Mouse (Mus musculus) thymus, postnatal 0 days (tissue): ENCODE results near the gene Igf2bp3. TPM values are rescaled to one million over a fixed set of nuclear protein-coding genes. Genes with fewer than 3 reads are reported as not detected.
A peak's percentile ranks its signal among the peaks of the same experiment; 100 is the strongest.

Experiments used
- DNase-seq: peaks from one replicate; pipeline ENCODE4 v3.0.0-alpha.2; 2015; ENCODE audit warnings: low spot score
- polyA plus RNA-seq: library from polyadenylated mRNA; unstranded; fragments of >200 nt; fragmentation: Nextera tagmentation; extraction: Ambion mirVana; gene quantifications from 2 replicates; pipeline ENCODE4 v1.2.1, GENCODE M21; 2015

Igf2bp3 gene
- polyA plus RNA-seq, 1 experiment from 2014 or later, result 71.3 TPM

DNA sequence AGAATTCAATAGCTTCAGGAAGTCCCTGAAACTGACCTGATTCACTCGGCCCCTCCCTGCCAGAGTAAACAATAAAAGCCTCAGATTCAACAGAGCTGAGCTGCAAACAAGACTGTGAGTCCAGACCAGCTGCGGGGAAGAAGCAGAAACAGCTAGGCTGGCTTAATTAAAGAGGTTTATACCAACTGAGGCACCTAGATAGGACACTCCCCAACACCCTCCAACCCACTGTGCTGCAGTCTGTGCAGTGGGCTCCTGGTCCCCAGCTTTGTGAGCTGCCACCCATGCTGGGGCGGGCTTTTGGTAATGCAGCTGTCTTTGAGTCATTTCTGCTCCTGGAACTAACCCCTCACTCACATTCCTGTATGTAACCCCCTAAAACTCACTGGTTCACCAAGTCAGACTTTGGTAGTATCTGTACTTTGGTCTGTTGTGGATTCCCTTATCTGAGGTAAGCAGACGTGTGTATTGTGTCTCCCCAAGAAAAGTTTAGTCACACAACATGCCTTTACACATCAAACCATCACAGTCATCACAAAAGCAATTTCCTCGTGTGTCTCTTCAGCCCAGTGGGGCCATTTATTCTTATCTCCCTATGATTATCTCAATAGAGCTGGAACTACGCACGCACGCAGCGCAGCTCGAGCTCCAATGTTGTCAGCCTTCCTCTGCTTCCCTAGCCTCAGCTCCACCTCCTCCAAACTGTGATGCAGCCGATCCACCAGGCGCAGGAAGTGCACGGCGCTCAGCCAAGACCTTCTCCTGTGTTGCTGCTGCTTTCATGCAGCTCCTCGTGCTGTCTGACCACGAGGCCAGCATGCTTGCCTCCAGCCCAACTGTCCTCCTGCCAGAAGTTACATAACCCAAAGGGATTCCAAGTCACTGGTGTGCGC is 76.4 kb downstream of the Igf2bp3 start:
- no peak for DNase-seq

DNA sequence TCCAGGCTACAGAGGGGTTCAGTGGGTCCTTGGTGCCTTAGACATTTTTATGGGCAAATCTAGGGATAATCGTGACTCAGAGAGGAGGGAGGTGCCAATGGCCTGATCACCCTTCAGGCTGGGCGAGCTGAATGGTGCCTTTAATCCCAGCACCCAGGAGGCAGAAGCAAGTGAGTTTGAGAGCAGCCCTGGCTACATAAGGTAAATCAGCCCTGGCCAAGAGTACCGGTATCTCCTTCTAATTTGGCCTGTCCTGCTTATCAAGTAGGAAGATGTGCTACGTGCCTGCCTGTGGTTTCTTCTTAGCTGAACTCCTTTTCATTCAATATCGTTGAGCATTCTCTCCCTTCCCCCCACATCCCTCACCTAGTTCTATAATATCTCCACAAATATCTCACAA is 78.0 kb downstream of the Igf2bp3 start:
- no peak for DNase-seq

DNA sequence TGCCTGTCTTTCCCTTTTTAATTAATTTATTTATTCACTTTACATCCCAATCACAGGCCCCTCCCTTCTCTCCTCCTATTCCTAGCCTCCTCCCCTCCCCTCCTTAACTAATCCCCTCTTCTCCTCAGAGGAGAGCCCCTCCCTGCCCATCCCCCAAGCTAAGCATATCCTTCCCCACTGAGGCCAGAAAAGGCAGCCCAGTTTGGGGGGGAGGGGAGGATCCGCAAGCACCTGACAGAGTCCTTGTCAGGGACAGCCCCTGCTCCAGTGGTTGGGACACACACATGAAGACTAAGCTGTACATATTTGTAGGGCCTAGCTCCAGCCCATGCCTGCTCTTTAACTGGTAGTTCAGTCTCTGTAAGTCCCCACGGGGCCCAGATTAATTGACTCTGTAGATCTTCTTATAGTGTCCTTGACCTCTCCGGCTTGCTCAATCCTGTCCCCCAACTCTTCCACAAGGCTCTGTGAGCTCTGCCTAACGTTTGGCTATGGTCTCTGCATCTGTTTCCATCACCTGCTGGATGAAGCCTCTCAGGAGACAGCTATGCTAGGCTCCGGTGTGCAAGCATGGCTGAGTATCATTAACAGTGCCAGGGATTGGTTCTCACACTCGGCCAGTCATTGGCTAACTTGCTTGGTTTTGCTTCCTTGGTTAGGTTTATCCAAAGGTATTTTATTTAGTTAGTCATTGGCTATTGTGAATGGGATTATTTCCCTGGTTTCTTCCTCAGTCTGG is 82.2 kb downstream of the Igf2bp3 start:
- DNase-seq, result no peak

DNA sequence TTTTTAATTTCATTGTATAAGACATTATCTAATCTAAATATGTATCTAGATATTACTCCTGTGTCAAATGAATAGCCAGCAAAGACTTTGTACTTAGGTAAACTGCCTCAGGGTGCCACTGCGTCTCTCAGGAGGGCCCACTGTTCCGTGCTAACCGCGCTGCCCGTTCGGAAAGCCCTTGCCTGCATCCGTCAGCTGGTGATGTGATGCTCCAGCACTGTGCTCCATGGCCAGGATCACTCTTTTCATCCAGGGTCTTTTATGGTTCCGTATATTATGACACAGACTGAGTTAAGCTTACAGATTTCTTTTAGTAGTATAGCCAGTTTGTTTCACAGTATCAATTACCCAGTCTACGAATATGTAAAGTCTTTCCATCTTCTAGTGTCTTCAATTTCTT is 82.9 kb downstream of the Igf2bp3 start:
- DNase-seq, result no peak

DNA sequence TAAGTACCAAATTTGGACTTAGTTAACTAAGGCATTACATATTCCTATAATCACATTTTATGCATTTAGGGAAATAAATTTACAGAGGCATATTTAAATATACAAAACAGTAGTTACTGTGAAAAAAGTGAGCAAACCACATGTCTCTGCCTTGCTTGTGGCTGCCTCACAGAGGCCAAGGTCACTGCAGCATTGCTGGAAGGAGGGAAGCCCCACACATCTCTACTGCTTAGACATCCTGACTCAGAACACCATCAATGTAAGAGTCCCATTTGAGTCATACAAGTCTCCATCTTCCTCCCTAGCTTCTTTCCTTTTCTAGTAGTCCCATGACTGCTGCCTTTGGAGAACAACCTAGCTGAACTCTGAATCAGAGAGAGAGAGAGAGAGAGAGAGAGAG is 84.4 kb downstream of the Igf2bp3 start:
- no peak for DNase-seq

DNA sequence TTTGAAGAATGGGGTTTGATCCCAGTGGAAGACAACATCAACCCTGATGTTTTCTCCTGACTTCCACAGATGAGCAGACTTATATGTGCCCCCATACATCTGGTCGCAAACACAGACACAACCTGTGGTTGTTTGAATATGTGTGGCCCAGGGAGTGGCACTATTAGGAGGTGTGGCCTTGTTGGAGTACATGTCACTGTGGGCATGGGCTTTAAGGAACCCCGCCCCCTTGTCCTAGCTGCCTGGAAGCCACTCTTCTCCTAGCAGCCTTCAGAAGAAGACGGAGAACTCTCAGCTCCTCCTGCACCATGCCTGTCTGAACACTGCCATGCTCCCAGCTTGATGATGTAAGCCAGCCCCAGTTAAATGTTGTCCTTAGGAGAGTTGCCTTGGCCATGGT is 94.4 kb downstream of the Igf2bp3 start:
- peak; percentile 30 for DNase-seq

DNA sequence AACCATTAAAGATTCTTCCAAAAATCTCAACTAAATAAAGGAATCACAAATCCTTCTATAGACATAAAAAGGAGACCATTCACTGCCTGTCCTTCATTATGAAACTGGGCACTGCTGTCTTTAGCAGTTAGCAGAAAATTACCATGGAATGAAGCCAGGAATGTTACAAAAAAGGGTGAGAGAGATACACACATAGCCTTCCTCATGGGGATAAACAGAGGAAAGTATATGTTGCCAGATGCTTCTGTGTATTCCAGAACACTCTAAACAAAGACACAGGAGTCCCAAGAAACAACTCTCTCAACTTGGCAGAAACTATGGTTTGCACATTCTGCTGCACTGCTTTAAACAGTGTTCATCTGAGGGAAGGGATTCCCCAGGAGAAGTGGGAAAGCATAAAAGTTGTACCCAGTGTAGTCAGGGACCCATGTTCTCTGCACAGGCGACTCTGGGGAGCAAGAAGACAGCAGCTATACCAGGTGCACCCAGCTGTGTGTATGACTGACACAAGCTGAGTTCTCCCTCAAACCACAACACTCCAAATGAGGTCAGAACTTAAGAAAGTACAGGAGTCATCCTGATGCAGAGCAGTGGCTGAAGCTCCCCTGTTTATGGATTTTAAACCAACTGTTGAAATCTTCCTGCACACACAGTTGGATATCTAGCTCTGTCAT is 95.2 kb downstream of the Igf2bp3 start:
- DNase-seq, result peak; percentile 80

DNA sequence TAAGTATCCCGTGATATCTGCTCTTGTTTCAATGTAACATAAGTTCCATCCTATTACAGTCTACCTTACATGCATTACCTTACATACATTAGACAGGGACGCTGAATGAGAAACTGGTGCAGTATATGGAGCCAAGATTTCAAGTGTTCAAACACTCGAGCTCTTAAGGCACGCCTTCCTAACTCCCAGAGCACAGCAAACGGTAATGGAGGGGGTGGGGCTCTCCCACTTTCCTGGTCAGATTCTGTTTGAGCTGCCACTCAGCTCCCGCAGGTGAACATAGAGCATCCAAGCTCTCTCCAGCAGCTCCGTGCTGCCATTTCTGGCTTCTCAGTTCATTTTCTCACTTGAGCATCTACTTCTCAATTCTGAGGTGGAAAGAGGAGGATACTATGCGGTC is 96.3 kb downstream of the Igf2bp3 start:
- DNase-seq, result no peak

DNA sequence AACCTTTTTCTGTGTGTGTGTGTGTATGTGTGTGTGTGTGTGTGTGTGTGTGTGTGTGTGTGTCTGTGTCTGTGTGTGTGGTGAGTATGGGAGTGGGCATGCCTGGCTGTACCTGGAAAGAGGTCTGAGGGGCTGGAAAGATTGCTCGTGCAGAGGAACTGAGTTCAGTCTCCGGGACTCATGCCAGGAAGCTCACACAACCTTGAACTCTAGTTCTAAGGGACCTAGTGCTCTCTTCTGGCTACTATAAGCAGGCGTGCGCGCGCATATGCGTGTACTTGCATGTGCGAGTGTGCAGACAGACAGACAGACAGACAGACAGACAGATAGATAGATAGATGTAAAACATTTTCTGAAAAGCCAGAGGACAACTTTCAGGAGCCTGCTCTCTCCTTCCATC is 98.5 kb downstream of the Igf2bp3 start:
- no peak for DNase-seq

DNA sequence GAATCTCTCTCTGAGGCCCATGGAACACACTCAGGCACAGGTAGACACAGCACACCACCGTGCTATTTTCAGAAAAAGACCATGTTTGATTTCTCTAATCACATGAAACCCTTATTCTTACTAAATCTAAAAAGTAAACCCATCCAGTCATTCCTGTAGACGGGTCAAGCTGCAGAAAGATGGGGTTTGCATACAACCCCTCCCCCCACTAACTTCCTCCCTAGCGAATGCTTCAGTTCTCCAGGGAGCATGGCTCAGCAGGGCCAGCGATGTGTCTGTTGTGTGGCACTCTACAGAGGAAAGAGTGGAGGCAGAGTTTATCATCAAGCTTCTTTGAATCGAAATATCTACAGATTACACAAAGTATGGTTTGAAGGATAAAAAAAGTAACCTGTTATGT is 99.2 kb downstream of the Igf2bp3 start:
- no peak for DNase-seq

DNA sequence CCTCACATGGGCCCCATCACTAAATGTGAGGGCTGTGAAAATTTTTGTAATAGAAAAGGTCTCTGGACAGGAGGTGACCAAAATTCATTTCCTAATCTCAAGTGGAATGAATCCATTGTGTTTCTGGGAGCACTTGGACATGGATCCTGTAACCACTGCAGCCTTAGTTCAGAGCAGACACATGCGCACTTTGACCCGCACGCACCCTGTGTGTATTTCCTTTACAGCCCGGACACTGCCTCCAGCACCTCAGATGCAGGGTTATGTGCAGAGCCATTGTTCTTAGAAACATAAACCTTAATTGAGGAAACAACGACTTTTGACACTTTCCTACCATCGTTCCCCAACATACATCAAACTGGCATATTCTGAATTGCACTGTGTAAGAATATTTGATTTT is 100.3 kb downstream of the Igf2bp3 start:
- DNase-seq, result no peak

DNA sequence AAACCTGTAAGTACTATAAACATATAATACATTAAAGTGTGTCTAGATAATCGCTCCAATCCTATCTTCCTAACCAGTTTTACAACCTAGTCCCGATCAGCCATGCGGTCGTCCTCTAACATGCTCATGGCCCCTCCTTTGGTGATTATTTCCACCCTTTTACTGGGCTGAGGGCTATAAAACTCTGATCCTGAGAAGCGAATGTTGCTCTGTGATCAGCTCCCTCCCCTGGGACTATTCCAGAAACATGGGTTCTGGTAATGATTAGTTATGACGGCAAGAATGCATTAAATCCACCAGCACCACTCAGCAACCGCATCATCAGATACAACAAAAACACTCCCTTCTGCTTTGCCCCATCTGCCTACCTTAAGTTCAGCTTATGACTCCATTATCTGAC is 100.9 kb downstream of the Igf2bp3 start:
- DNase-seq, result no peak

DNA sequence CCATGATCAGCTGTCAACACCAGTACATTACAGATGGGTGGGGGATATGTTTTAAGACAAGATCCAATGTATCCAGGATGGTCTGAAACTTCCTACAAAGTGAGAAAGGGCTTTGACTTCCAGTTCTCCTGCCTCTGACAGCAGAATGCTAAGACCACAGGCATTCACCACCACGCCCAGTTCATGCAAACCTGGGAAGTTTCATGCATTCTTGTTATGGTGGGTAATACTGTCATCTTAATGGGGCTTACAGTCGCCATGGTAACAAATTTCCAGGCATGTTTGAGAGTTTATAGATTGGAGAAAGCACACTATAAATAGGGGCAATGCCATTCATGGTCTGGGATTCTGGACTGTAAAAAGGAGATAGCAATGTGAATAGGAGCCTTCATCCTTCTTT is 105.6 kb downstream of the Igf2bp3 start:
- DNase-seq, result no peak

DNA sequence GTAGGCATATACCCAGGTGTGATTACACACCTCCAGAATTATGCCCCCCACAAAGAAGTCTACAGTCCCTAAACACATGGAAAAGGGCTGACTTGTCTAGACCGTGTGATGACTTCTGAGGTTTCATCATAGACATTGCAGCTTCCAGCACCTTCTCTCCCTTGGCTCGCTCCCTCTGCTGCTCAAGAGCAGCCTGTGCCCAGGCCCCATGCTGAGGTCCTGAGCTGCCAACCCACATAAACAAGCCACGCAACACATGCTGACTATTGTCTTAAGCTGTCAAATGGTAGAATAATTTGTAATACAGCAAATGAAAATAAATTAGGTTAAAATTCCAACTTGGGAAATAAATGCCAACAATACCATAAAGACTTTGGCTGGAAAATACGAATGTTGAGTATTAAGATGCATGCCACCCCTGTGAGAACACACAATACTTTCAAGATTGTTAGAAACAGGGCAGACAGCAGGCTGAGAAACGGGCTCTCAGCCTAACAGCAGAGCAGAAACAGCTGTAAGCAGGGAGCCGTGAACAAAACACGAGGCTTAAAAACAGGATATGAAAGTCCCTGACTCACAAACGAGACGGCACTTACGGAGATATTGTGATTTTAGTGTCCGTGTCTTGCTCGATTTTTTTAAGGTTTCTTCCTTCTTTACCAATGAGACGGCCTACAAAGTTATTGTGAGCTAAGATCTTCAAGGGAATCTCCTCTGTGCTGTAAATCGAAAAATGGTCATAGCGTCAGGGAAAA is 107.8 kb downstream of the Igf2bp3 start:
- no peak for DNase-seq

DNA sequence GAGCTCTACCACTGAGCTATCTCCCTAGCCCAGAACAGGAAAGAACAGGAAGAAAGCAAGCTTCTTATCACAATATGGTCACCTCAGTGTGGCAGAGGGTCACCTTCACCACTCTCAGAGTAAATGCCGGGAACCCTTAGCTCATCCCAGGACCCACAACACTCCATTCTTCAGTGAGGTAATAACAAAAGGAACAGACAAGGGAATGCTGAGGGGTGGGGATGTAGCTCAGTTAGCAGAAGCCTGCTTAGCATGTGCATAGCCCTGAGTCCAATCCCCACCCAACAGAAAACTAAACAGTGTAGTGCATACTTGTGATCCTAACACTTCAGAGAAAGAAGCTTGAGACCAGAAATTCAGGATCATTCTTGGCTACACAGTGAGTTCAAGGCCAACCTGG is 115.7 kb downstream of the Igf2bp3 start:
- no peak for DNase-seq

DNA sequence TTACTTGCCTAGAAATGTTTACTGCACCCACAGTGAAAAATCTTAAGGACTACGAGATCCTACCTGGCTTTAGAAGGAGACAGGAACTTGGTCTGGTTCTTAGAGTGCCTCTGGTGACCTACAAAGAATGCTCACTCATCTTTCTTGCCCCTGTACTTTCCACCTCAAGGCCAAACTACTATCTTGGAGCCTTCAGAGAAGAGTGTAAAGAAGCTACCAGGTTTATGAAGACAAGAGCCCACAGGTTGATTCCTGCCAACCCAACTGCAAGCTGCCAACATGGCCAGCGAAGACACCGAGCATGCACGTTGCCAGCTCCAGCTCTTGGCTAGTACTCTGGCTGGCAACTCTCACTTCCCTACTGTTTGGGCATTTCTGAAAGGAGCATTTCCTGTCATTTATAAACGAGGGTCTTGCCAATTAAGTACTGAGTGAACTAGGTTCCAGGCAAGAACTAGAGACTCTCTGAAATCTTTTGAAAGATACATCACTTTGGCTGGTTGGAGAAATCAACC is 117.1 kb downstream of the Igf2bp3 start:
- no peak for DNase-seq

DNA sequence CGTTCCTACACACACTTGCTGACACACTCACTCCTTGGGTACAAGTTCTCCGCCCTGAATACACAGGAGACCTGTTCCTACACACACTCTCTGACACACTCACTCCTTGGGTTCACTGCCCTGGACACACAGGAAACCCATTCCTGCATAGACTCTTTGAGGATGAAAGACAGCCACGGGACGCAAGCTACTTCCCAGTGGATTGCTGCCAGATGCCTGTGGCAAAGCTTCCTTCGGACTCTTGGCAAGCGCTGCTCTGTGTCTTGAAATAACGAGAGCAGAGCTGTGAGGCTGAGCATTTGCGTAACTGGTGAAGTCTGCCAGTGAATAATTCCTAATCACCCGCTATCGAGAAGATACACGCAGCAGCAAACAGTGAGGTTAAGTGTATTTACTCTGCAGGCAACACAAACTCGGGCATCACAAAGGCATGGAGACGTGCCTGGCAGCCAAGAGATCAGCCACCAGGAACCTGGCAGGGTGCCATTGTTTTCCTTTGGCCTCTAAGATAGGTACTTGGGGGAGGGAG is 117.8 kb downstream of the Igf2bp3 start:
- DNase-seq, result no peak

DNA sequence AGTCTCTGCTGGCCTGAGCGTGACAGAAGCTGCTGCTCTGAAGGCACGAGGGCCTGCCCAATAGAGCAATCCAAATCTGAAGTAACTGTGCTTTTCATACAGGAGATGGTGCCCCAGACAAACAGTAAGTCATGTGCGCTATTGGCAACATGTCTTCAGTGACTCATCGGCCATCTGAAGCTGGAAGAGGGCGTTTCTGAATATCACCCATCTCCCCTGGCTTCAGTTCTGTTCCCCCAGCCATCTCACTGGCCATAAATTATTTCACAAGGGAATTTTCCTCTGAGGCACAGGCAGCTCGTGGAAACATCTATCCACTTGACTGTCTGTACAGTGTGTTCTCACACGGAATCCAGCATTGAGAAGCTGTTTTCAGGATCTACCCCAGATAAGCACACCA is 118.3 kb downstream of the Igf2bp3 start:
- no peak for DNase-seq

DNA sequence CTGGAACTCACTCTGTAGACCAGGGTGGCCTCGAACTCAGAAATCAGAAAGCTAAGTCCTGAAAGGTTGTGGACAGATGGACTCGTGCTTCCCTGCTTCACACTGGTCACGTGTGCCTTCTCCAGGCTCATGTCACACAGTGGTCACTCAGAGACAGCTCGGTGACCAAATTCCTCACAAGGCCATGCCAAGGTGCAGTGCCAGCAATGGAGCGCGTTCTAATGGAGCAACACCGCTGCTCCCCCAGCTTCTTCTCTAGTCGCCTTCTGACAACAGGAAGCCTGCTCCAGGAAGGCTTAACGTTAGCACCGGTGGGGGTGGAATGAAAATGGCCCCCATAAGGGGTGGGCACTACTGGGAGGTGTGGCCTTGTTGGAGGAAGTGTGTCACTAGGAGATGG is 119.8 kb downstream of the Igf2bp3 start:
- DNase-seq, result no peak

DNA sequence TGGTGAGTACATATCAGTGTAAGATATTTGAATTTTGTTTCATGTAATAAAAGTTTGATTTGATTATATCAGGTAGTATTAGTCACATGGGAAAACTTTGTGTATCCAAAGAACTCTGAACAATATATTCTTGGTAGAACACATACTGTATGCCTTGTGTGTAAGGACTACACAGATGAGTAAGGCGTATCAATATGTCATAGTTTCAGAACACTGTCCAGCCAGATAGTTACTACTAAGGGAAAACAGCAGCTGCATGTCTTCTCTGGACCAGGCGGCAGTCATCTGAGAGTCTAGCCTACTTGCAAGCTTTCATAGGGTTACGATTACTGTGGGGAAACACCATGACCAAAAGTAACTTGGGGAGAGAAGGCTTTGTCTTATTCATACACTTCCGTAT is 131.7 kb downstream of the Igf2bp3 start:
- no peak for DNase-seq

DNA sequence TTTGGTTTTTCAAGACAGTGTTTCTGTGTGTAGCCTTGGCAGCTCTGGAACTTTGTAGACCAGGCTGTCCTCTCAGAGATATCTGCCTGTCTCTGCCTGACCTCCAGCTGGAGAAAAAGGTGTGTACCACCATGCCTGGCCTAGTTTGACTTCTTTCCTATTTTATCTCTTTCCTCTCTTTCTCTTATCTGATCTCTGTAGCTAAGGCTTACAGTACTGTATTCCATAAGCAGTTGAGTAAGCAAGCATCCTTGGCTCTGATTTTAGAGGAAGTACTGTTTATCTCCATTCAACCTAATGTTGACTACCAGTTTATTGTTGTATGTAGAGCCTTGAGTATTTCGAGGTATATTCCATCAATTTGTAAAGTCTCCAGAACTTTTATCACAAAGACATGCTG is 135.4 kb downstream of the Igf2bp3 start:
- no peak for DNase-seq
